Mouse (Mus musculus) stomach, postnatal 0 days (tissue): ENCODE measurements around the gene Srsf3. TPM values are rescaled to one million over a fixed set of nuclear protein-coding genes. Genes with fewer than 3 reads are reported as not detected.
A peak's percentile ranks its signal among the peaks of the same experiment; 100 is the strongest.

Source experiments
- ATAC-seq: fragments of 200-750 bp; cut with Nextera tagmentation; 2 replicates; pipeline ENCODE4 v1.8.0; 2017; ENCODE audit not compliant: low FRiP score, low TSS enrichment
- DNase-seq: peaks from one replicate; pipeline ENCODE4 v3.0.0-alpha.2; 2016; ENCODE audit warnings: low spot score
- H3K27ac ChIP-seq: fragments of 300-500 bp; sonication (generic); replicated peaks from 2 replicates; pipeline ENCODE4 v1.5.1; 2014; ENCODE audit warnings: mild to moderate bottlenecking, control low read depth
- H3K27me3 ChIP-seq: fragments of 300-500 bp; sonication (generic); 2 replicates; pipeline ENCODE4 v1.6.1; 2014; ENCODE audit warnings: low read length; ENCODE audit not compliant: control insufficient read depth, insufficient read depth
- H3K36me3 ChIP-seq: fragments of 300-500 bp; sonication (generic); 2 replicates; pipeline ENCODE4 v1.6.1; 2014; ENCODE audit warnings: low read length, mixed read lengths; ENCODE audit not compliant: control insufficient read depth, insufficient read depth
- H3K4me1 ChIP-seq: fragments of 300-500 bp; sonication (generic); replicated peaks from 2 replicates; pipeline ENCODE4 v1.6.1; 2014; ENCODE audit warnings: antibody characterized with exemption; ENCODE audit not compliant: control insufficient read depth, insufficient read depth
- H3K4me2 ChIP-seq: fragments of 300-500 bp; sonication (generic); replicated peaks from 2 replicates; pipeline ENCODE4 v1.6.1; 2014; ENCODE audit warnings: low read depth, mild to moderate bottlenecking, control low read depth, moderate library complexity
- H3K4me3 ChIP-seq: fragments of 300-500 bp; sonication (generic); 2 replicates; pipeline ENCODE4 v1.5.1; 2014; ENCODE audit warnings: low read depth, low read length, control low read depth
- H3K9ac ChIP-seq: fragments of 300-500 bp; sonication (generic); 2 replicates; pipeline ENCODE4 v1.6.1; 2014; ENCODE audit warnings: mild to moderate bottlenecking, low read length, control low read depth, mixed read lengths
- H3K9me3 ChIP-seq: fragments of 300-500 bp; sonication (generic); 2 replicates; pipeline ENCODE4 v1.6.1; 2016; ENCODE audit warnings: low read length; ENCODE audit not compliant: control insufficient read depth
- CTCF ChIP-seq: IDR thresholded peaks from 2 replicates; pipeline ENCODE4 v1.5.1; 2016; ENCODE audit warnings: antibody characterized with exemption, low read depth, mild to moderate bottlenecking, moderate library complexity
- EP300 ChIP-seq: optimal IDR thresholded peaks from 2 replicates; pipeline ENCODE3; 2016; ENCODE audit warnings: antibody characterized with exemption
- WGBS: fragments of 180-500 bp; shearing (Covaris S2); extraction: QIAGEN DNeasy Blood & Tissue Kit; methylation state at CpG from one replicate; pipeline ENCODE4 v1.1.7; 2014; 5-methylcytosine and 5-hydroxymethylcytosine counted together
- polyA plus RNA-seq: library from polyadenylated mRNA; unstranded; fragments of >200 nt; fragmentation: Nextera tagmentation; extraction: Ambion mirVana; gene quantifications from 2 replicates; pipeline ENCODE4 v1.2.1, GENCODE M21; 2015

Gene Srsf3
- polyA plus RNA-seq, 1 experiment from 2014 or later, result 305 TPM

- no peak overlapping the region for H3K4me3 ChIP-seq
- DNase-seq (no peak), ATAC-seq (no peak)
- H3K4me1 ChIP-seq, result no peaks in the 10 kb centered on the region
- H3K9ac ChIP-seq, result no peak overlapping the region
- no peaks in the 10 kb centered on the region for H3K27me3 ChIP-seq
- no peaks in the 10 kb centered on the region for H3K36me3 ChIP-seq
- H3K27ac ChIP-seq, result no peak overlapping the region
- WGBS, result 89% methylated on average over 4 of the region's 4 CpGs
- TF ChIP-seq CTCF (no peak), EP300 (no peak)
- no peaks in the 10 kb centered on the region for H3K9me3 ChIP-seq
- H3K4me2 ChIP-seq, result no peak overlapping the region
Measured at GRCm38 (mm10) chr17:29009181-29009580, 23.2 kb upstream of the Srsf3 start.

GRCm38 (mm10) chr17:29014235-29014634 lies 18.2 kb upstream of the Srsf3 start:
- Histone ChIP-seq H3K4me2 (no peak overlapping the region), H3K4me3 (no peak overlapping the region), H3K9me3 (no peaks in the 10 kb centered on the region), H3K4me1 (no peaks in the 10 kb centered on the region), H3K27me3 (no peaks in the 10 kb centered on the region), H3K27ac (no peak overlapping the region), H3K9ac (no peak overlapping the region), H3K36me3 (no peaks in the 10 kb centered on the region)
- DNase-seq (no peak), ATAC-seq (no peak)
- no peak for TF ChIP-seq CTCF
- no peak for TF ChIP-seq EP300

DNA sequence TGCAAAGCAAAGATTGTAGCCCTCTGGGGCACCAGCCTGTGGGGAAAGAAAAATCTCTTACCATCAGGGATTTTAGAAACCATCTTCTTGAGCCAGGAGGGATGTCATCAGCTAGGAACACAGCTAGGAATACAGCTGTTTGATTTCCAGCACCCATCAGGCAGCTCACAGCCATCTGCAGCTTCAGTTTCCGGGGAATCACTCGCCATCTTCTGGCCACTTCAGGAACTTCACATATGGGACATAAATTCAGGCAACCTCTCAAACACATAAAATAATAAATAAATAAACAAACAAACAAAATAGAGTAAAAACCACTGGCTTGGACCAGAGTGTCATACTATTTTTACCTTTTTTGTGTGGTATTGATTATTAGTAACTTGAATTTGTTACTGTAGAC lies 16.8 kb upstream of the Srsf3 start:
- WGBS, result 44% methylated on average over 2 of the region's 2 CpGs
- H3K9me3 ChIP-seq, result no peaks in the 10 kb centered on the region
- no peak overlapping the region for H3K9ac ChIP-seq
- H3K4me1 ChIP-seq, result no peaks in the 10 kb centered on the region
- no peaks in the 10 kb centered on the region for H3K36me3 ChIP-seq
- ATAC-seq (no peak), DNase-seq (peak; percentile 56)
- no peak overlapping the region for H3K4me2 ChIP-seq
- H3K27me3 ChIP-seq, result no peaks in the 10 kb centered on the region
- no peak overlapping the region for H3K27ac ChIP-seq
- peak; percentile 71 for TF ChIP-seq CTCF
- TF ChIP-seq EP300, result no peak
- no peak overlapping the region for H3K4me3 ChIP-seq

- ATAC-seq (peak; percentile 64), DNase-seq (peak; percentile 68)
Measured at GRCm38 (mm10) chr17:29016705-29017104, 15.7 kb upstream of the Srsf3 start.

DNA sequence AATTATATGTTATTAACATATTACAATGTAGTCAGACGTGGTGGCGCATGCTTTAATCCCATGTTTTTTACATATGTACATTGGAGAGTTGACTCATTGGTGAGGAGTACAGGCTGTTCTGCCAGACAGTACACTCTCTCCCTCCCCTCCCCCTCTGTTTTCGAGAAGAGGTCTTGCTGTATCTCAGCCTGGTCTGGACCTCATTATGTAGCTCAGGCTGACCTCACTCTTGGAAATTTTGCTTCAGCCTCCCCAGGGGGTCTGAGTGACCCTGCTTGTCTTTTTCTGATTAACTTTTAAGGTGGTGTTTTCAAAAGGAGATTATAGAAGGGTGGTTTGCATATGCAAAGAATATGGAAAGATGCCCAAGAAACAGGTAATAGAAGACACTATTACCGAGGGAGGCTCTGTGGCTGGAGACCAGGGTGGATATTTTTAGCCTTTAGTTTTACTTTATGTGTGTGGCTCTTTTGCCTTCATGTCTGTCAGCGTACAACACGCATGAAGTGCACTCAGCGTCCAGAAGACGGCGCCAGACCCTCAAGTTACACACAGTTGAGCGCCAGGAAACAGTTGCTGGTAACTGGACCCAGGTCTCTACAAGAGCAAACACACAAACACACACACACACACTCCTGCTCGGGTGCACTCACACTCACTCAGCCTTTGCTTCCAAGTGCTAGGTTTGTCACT lies 14.0 kb upstream of the Srsf3 start:
- no peak overlapping the region for H3K4me3 ChIP-seq
- TF ChIP-seq CTCF, result peak; percentile 68
- no peak for TF ChIP-seq EP300
- peak; percentile 65 for DNase-seq
- no peaks in the 10 kb centered on the region for H3K27me3 ChIP-seq
- ATAC-seq, result peak; percentile 41
- H3K9me3 ChIP-seq, result no peaks in the 10 kb centered on the region
- no peaks in the 10 kb centered on the region for H3K36me3 ChIP-seq
- H3K27ac ChIP-seq, result peak overlapping the region; percentile 65
- 46% methylated on average over 11 of the region's 11 CpGs for WGBS
- H3K9ac ChIP-seq, result no peak overlapping the region
- no peak overlapping the region for H3K4me2 ChIP-seq
- H3K4me1 ChIP-seq, result no peaks in the 10 kb centered on the region

More at GRCm38 (mm10) chr17:29016705-29017104, 15.7 kb upstream of the Srsf3 start:
- H3K4me1 ChIP-seq, result no peaks in the 10 kb centered on the region
- H3K27ac ChIP-seq, result peak overlapping the region; percentile 86
- H3K9ac ChIP-seq, result no peak overlapping the region
- H3K4me3 ChIP-seq, result no peak overlapping the region
- H3K4me2 ChIP-seq, result no peak overlapping the region
- no peaks in the 10 kb centered on the region for H3K9me3 ChIP-seq
- TF ChIP-seq EP300 (peak; percentile 84), CTCF (no peak)
- no peaks in the 10 kb centered on the region for H3K36me3 ChIP-seq
- H3K27me3 ChIP-seq, result no peaks in the 10 kb centered on the region
- WGBS, result 50% methylated on average over 4 of the region's 4 CpGs

DNA sequence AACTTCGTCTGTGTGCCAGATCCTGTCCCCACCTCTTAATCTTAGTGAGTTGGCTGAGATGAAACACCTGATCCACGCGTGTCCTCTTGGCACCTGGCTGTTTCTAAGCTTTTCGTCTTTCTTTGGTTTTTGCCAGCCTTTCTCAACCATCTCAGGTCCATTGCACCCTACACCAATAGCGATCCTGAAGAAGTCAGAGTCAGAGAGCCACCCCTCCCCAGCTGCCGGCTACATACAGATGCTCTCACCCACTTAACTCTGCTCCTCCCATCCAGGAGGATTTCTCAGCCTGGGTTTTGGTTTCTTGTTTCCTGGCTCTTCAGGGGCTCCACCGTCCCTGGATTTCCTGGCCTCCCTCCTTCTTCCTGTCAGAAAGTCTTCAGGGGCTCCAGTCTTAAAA lies 13.0 kb upstream of the Srsf3 start:
- Histone ChIP-seq H3K9ac (no peak overlapping the region), H3K4me1 (no peaks in the 10 kb centered on the region), H3K4me3 (no peak overlapping the region), H3K9me3 (no peaks in the 10 kb centered on the region), H3K27ac (no peak overlapping the region), H3K4me2 (no peak overlapping the region), H3K36me3 (no peaks in the 10 kb centered on the region), H3K27me3 (no peaks in the 10 kb centered on the region)
- TF ChIP-seq CTCF, result no peak
- TF ChIP-seq EP300, result no peak
- DNase-seq (no peak), ATAC-seq (no peak)
- 60% methylated on average over 7 of the region's 7 CpGs for WGBS
